Comparison of ENCODE assay signal across 17 mouse cellular contexts in the genomic region with DNA sequence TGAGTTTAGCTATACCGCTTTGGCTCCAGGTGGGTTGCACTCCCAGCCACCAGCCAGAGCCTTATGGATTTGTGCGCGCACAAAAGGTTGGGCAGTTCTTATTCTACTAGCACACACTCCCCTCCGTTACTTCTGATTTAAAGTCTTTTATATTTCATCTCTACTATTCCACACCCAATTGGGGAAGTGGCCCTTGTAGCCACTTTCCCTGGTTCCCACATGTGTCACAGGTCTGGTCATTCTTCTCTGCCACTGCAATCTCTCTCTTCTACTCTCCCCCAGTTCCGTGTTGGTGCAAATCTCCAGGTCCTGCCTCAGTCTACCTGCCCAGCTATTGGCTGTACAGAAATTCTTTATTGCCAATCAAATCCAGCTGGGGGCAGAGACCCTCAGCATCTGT.
"Had no signal": no experiment of that assay in that cellular context is flagged by ENCODE, and none has a peak within 500 bp of the region (broad histone marks: within the 10 kb centered on the region; RNA-seq: fewer than 3 reads in every experiment).

No protein-coding gene starts in this region.

- ATAC-seq: hindbrain, postnatal 0 days; intestine, embryonic 16.5 days; liver, embryonic 12.5 days had no signal

- DNase-seq: gastrocnemius, adult 2 months; gastrocnemius, postnatal 10 days; gastrocnemius, postnatal 25 days; heart, adult 2 months; heart, postnatal 14 days; heart, postnatal 36 days; kidney, adult 11 months; kidney, adult 2 months; kidney, adult 9 months; kidney, postnatal 14 days; kidney, postnatal 36 days; layer of hippocampus, adult 9-11 months; layer of hippocampus, postnatal 36 days; left cerebral cortex, postnatal 4 days had no signal
